Mouse (Mus musculus) spleen, adult 2 months (tissue): ENCODE measurements around the gene Kcnd3. TPM values are rescaled to one million over a fixed set of nuclear protein-coding genes. Genes with fewer than 3 reads are reported as not detected.

ENCODE experiments used
- DNase-seq, 2 experiments: peaks; one replicate each; pipeline versions ENCODE4 v3.0.0 to v3.0.0-alpha.2; 2012 to 2021; ENCODE audit warnings: low spot score in 2 of 2, low read depth in 1 of 2
- H3K27ac ChIP-seq: fragments of 200-500 bp; 2 replicates; pipeline ENCODE4 v1.5.1; 2012; ENCODE audit warnings: low read length, inconsistent platforms; ENCODE audit not compliant: insufficient read depth
- H3K27me3 ChIP-seq: fragments of 200-500 bp; 2 replicates; pipeline ENCODE4 v1.6.1; 2012; ENCODE audit warnings: mild to moderate bottlenecking, moderate library complexity, low read length, inconsistent platforms; ENCODE audit not compliant: control insufficient read depth, insufficient read depth
- H3K36me3 ChIP-seq: fragments of 200-500 bp; 2 replicates; pipeline ENCODE4 v1.6.1; 2012; ENCODE audit warnings: mild to moderate bottlenecking, low read length, inconsistent platforms; ENCODE audit not compliant: control insufficient read depth, insufficient read depth
- H3K4me1 ChIP-seq: fragments of 200-500 bp; 2 replicates; pipeline ENCODE4 v1.6.1; 2011; ENCODE audit warnings: inconsistent platforms; ENCODE audit not compliant: control insufficient read depth, insufficient read depth, insufficient read length
- H3K4me3 ChIP-seq: fragments of 200-500 bp; 2 replicates; pipeline ENCODE4 v1.5.1; 2011; ENCODE audit warnings: mild to moderate bottlenecking, inconsistent platforms; ENCODE audit not compliant: insufficient read depth, insufficient read length; ENCODE audit errors: extremely low read depth
- CTCF ChIP-seq: fragments of 200-500 bp; IDR thresholded peaks from 2 replicates; pipeline ENCODE4 v1.5.1; 2011; ENCODE audit warnings: mild to moderate bottlenecking, inconsistent platforms; ENCODE audit not compliant: insufficient read depth, insufficient read length, insufficient replicate concordance; ENCODE audit errors: extremely low read depth
- POLR2A ChIP-seq: fragments of 200-500 bp; IDR thresholded peaks from 2 replicates; pipeline ENCODE4 v1.6.1; 2011; ENCODE audit warnings: low read depth, low read length, inconsistent platforms
- WGBS: fragments of 180-500 bp; shearing (Covaris S2); methylation state at CpG from one replicate; pipeline ENCODE4 v1.1.7; 2018; 5-methylcytosine and 5-hydroxymethylcytosine counted together
- polyA plus RNA-seq: library from polyadenylated mRNA; depleted of rRNA; stranded (reverse); fragments of >200 nt; gene quantifications from 2 replicates; pipeline ENCODE4 v1.2.3, GENCODE M21; 2012

Gene Kcnd3
- polyA plus RNA-seq, 1 experiment: 2.5 TPM

DNA sequence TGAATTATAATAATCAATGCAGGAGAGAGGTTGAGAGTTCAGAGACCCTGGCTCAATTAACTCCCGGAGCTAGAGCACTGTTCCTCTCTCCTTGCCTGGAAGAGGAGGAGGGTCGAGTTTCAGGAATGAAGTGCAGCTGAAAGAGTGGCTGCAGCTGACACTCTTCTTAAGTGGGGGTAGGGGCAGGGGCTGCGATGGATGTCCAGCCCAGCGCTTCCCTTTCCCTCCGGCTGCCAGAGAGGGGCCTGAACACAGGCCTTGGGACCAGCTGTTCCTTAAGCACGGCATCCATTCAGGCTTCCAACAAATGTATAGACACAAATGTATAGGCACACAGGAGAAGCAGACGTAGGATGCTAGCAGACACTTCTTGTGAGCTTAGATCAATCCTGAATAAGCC lies 255.5 kb downstream of the Kcnd3 start:
- peaks cover 7% of the 10 kb centered on the region for H3K4me1 ChIP-seq
- no peaks in the 10 kb centered on the region for H3K36me3 ChIP-seq
- WGBS: 85% methylated on average over 7 of the region's 7 CpGs
- no peak for DNase-seq
- H3K27me3 ChIP-seq: no peaks in the 10 kb centered on the region
- TF ChIP-seq CTCF (no peak), POLR2A (no peak)
- H3K4me3 ChIP-seq: no peak overlapping the region
- H3K27ac ChIP-seq: no peak overlapping the region

GRCm38 (mm10) chr3:105710246-105710645 lies 258.1 kb downstream of the Kcnd3 start:
- no peak for TF ChIP-seq CTCF
- TF ChIP-seq POLR2A: no peak
- WGBS: 79% methylated on average over 6 of the region's 6 CpGs
- Histone ChIP-seq H3K4me3 (no peak overlapping the region), H3K27me3 (no peaks in the 10 kb centered on the region), H3K36me3 (no peaks in the 10 kb centered on the region), H3K27ac (no peak overlapping the region), H3K4me1 (peaks cover 5% of the 10 kb centered on the region)
- DNase-seq: no peak

DNA sequence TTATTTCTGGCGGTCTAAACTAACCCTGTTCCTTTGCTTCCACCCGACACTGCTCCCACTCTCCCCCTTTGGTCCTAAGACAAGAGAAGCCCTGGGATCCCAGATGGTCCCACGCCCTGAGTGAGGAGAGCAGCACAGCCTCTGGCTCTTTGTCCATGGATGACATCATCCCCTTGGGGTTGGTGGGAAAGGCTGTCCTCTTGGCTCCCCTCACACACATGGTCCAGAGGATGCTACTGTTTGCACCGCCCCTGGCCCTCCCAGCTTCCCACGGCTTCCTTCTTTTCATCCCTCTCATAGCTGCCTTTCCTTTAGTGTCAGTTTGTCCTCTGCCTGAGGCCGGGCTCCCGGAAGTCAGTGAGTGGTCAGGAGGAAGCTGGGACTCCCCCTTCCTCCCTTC lies 259.6 kb downstream of the Kcnd3 start:
- Histone ChIP-seq H3K4me3 (no peak overlapping the region), H3K27me3 (no peaks in the 10 kb centered on the region)
- WGBS: 74% methylated on average over 7 of the region's 7 CpGs

GRCm38 (mm10) chr3:105712827-105713226 lies 260.7 kb downstream of the Kcnd3 start:
- DNase-seq: no peak
- Histone ChIP-seq H3K27me3 (no peaks in the 10 kb centered on the region), H3K4me1 (no peaks in the 10 kb centered on the region), H3K4me3 (no peak overlapping the region), H3K27ac (no peak overlapping the region), H3K36me3 (no peaks in the 10 kb centered on the region)
- TF ChIP-seq CTCF (no peak), POLR2A (no peak)

More for the DNA sequence above, 259.6 kb downstream of the Kcnd3 start:
- H3K36me3 ChIP-seq: no peaks in the 10 kb centered on the region
- no peaks in the 10 kb centered on the region for H3K4me1 ChIP-seq
- no peak for DNase-seq
- TF ChIP-seq CTCF (no peak), POLR2A (no peak)
- no peak overlapping the region for H3K27ac ChIP-seq

DNA sequence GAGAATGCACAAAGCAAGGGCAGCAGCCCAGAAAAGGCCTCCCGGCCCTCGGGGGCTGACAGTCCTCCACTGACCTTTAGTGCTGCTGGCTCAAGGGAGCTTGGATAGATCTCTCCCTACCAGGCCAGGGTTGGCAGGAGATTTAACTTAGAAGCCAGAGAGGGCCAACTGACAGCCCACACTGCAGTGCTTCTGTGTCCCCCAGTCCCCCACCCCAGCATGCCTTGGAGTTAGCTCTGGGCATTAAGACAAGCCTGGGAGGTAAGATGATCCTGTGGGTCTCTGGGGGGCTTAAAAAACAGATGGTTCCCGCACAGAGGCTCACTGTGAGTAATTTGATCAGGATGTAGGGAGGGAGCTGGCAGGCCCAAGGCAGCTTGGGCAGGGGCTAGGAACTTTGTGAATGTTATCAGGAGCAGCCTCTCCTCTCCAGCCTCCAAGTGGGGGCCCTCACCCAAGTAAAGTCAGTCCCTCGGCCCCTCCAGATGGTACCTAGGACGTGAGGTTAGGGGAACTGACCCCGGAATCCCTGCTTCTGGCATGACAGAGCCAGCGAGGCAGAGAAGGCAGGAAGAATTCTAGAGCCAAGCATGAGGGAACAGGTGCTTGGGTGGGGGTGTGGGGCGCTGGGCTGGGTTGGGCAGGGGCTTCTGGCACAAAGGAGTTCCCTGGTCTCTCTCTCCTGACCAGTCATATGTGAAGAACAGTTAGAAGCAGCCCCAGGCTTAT lies 262.1 kb downstream of the Kcnd3 start:
- H3K4me3 ChIP-seq: no peak overlapping the region
- TF ChIP-seq CTCF (no peak), POLR2A (no peak)
- H3K27ac ChIP-seq: no peak overlapping the region
- WGBS: 87% methylated on average over 8 of the region's 8 CpGs
- H3K4me1 ChIP-seq: no peaks in the 10 kb centered on the region
- H3K27me3 ChIP-seq: no peaks in the 10 kb centered on the region
- DNase-seq: no peak
- no peaks in the 10 kb centered on the region for H3K36me3 ChIP-seq

DNA sequence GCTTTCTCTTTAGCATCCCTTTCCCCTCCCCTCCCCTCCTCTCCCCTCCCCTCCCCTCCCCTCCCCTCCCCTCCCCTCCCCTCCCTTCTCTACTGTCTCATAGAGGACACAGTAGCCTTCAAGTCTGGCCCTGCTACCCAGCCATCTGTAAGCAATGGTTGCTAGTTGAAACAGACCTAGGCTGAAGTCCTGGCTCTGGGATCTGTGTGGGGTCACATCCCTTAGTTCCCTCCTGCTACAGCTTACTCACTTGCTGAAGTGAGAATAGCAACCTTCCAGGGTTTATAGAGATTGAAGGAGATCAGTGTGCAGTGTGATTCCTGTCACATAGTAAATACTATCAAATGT lies 262.7 kb downstream of the Kcnd3 start:
- TF ChIP-seq CTCF: no peak
- no peak for TF ChIP-seq POLR2A
- H3K36me3 ChIP-seq: no peaks in the 10 kb centered on the region
- no peak overlapping the region for H3K27ac ChIP-seq
- no peaks in the 10 kb centered on the region for H3K27me3 ChIP-seq
- no peak overlapping the region for H3K4me3 ChIP-seq
- DNase-seq: no peak
- H3K4me1 ChIP-seq: no peaks in the 10 kb centered on the region

GRCm38 (mm10) chr3:105716353-105717000 lies 264.3 kb downstream of the Kcnd3 start:
- Histone ChIP-seq H3K27me3 (no peaks in the 10 kb centered on the region), H3K4me3 (no peak overlapping the region), H3K4me1 (no peaks in the 10 kb centered on the region), H3K36me3 (no peaks in the 10 kb centered on the region), H3K27ac (no peak overlapping the region)
- WGBS: 86% methylated on average over 18 of the region's 18 CpGs
- DNase-seq: no peak
- no peak for TF ChIP-seq POLR2A
- TF ChIP-seq CTCF: no peak
